Comparison of ENCODE assay signal across 8 mouse cellular contexts in the genomic region with DNA sequence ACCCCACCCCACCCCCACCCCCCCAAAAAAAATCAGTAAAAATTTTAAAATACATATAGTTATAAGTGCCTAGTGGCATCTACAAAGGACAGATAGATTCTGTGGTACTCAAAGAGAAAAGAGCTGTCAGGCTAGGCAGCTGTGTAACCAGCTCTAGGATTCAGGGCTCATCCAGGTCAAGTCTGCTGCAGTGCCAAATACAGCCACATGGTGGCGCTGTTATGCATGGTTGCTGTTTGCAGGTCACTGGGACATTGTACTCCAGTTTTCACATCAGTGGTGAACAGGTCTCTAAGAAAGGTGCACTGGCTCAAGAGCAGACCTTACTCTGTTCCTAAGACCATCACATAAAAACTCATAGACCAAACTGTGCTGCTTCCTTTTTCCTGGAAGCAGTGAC. TPM values are rescaled to one million over a fixed set of nuclear protein-coding genes. Genes with fewer than 3 reads are reported as not detected.
DNase-seq lines count a peak whose midpoint lies in the region; ATAC-seq and TF ChIP-seq lines count a peak whose summit lies in the region.

No protein-coding gene starts in this region.

- H3K9ac ChIP-seq in heart, postnatal 0 days (replicated peaks; ENCODE audit: low read depth, low read length), result no peak overlapping the region
- no peak overlapping the region for H3K9ac ChIP-seq in liver, embryonic 14.5 days (replicated peaks)
- H3K9ac ChIP-seq in neural tube, embryonic 11.5 days (ENCODE audit: low read length), result no peak overlapping the region
- H3K9ac ChIP-seq in stomach, postnatal 0 days (ENCODE audit: low read length), result no peak overlapping the region

- peak; percentile 52; the same call in 1 of the 2 replicates for ATAC-seq in heart, postnatal 0 days (ENCODE audit: insufficient read depth, low read depth)
- ATAC-seq in liver, embryonic 14.5 days (ENCODE audit: insufficient read depth), result peak; percentile 34; the same call in 1 of the 2 replicates
- peak; percentile 46; the same call in 1 of the 2 replicates for ATAC-seq in neural tube, embryonic 11.5 days (ENCODE audit: insufficient read depth, low FRiP score, low TSS enrichment)
- peak; percentile 56 for ATAC-seq in stomach, postnatal 0 days (ENCODE audit: low FRiP score, low TSS enrichment)

- H3K4me3 ChIP-seq in bone marrow macrophage, adult 2 months (ENCODE audit: insufficient read depth, low read length), result no peak overlapping the region
- H3K4me3 ChIP-seq in embryonic fibroblast, embryonic 13.5 days (ENCODE audit: insufficient read depth, low read length), result no peak overlapping the region
- H3K4me3 ChIP-seq in heart, postnatal 0 days (ENCODE audit: low read depth, low read length), result no peak overlapping the region
- H3K4me3 ChIP-seq in liver, embryonic 14.5 days (ENCODE audit: insufficient read depth in 1 of 2, low read depth in 2 of 2, low read length in 2 of 2), result no peak overlapping the region
- H3K4me3 ChIP-seq in neural tube, embryonic 11.5 days (ENCODE audit: low read depth, low read length), result no peak overlapping the region
- H3K4me3 ChIP-seq in stomach, postnatal 0 days (ENCODE audit: low read depth, low read length), result no peak overlapping the region

- H3K27me3 ChIP-seq in heart, postnatal 0 days (ENCODE audit: control insufficient read depth, insufficient read depth, low read length), result no peaks in the 10 kb centered on the region
- no peaks in the 10 kb centered on the region for H3K27me3 ChIP-seq in liver, embryonic 14.5 days (ENCODE audit: control insufficient read depth, insufficient read depth, low read length)
- no peaks in the 10 kb centered on the region for H3K27me3 ChIP-seq in neural tube, embryonic 11.5 days (ENCODE audit: control insufficient read depth, insufficient read depth, low read length)
- no peaks in the 10 kb centered on the region for H3K27me3 ChIP-seq in stomach, postnatal 0 days (ENCODE audit: control insufficient read depth, insufficient read depth, low read length)

- DNase-seq in CD4-positive helper T cell, adult 2 months (ENCODE audit: low read depth, low spot score), result peak; percentile 82
- DNase-seq in heart, postnatal 0 days (ENCODE audit: low spot score), result peak; percentile 56
- peak; percentile 91 to 97 for DNase-seq in kidney, postnatal 25 days
- DNase-seq in liver, embryonic 14.5 days (ENCODE audit: low read depth in 3 of 3, low spot score in 3 of 3), result peak; percentile 55 to 65 (median 56)
- DNase-seq in neural tube, embryonic 11.5 days (ENCODE audit: low spot score), result peak; percentile 90
- peak; percentile 92 for DNase-seq in stomach, postnatal 0 days (ENCODE audit: low spot score)

- TF ChIP-seq CTCF in bone marrow macrophage, adult 2 months (IDR thresholded peaks at IDR 0.05; ENCODE audit: low read depth, low read length), result peak; percentile 74
- TF ChIP-seq CTCF in embryonic fibroblast, embryonic 13.5 days (IDR thresholded peaks at IDR 0.05; ENCODE audit: borderline replicate concordance, insufficient read depth, low read length), result peak; percentile 95
- peak; percentile 98 for TF ChIP-seq CTCF in heart, postnatal 0 days (IDR thresholded peaks at IDR 0.05; ENCODE audit: low read depth)
- peak; percentile 99 for TF ChIP-seq CTCF in liver, embryonic 14.5 days (IDR thresholded peaks at IDR 0.05; ENCODE audit: low read depth)
- TF ChIP-seq CTCF in stomach, postnatal 0 days (IDR thresholded peaks at IDR 0.05; ENCODE audit: low read depth), result peak; percentile 98

- no peak for TF ChIP-seq POLR2A in bone marrow macrophage, adult 2 months (IDR thresholded peaks at IDR 0.05; ENCODE audit: borderline replicate concordance, low read depth, low read length)
- TF ChIP-seq POLR2A in embryonic fibroblast, embryonic 13.5 days (IDR thresholded peaks at IDR 0.05; ENCODE audit: low read depth, low read length), result no peak

- peaks cover 20% of the 10 kb centered on the region for H3K36me3 ChIP-seq in heart, postnatal 0 days (replicated peaks; ENCODE audit: control insufficient read depth, insufficient read depth, low read length)
- H3K36me3 ChIP-seq in liver, embryonic 14.5 days (replicated peaks; ENCODE audit: control insufficient read depth, insufficient read depth, low read depth), result peaks cover 20% of the 10 kb centered on the region
- H3K36me3 ChIP-seq in neural tube, embryonic 11.5 days (ENCODE audit: control insufficient read depth, insufficient read depth, low read length), result peaks cover 7% of the 10 kb centered on the region
- peaks cover 11% of the 10 kb centered on the region for H3K36me3 ChIP-seq in stomach, postnatal 0 days (ENCODE audit: control insufficient read depth, insufficient read depth, low read length)

- no peak for TF ChIP-seq EP300 in heart, postnatal 0 days (IDR thresholded peaks at IDR 0.05; ENCODE audit: low read depth)
- TF ChIP-seq EP300 in liver, embryonic 14.5 days (IDR thresholded peaks at IDR 0.05; ENCODE audit: low read depth), result no peak
- no peak for TF ChIP-seq EP300 in stomach, postnatal 0 days (optimal IDR thresholded peaks at IDR 0.05)

- H3K4me1 ChIP-seq in bone marrow macrophage, adult 2 months (ENCODE audit: control insufficient read depth, insufficient read depth, low read length), result peaks cover 55% of the 10 kb centered on the region
- 0 out of 2 replicates have a peak, but pooled peaks cover 4% of the 10 kb centered on the region for H3K4me1 ChIP-seq in embryonic fibroblast, embryonic 13.5 days (ENCODE audit: control insufficient read depth, insufficient read depth, low read length)
- peaks cover 15% of the 10 kb centered on the region; the same call in 1 of the 2 replicates for H3K4me1 ChIP-seq in heart, postnatal 0 days (ENCODE audit: control insufficient read depth, insufficient read depth)
- peaks cover 0 to 21% of the 10 kb centered on the region in 2 experiments; a peak in 2 of 4 replicates for H3K4me1 ChIP-seq in liver, embryonic 14.5 days (replicated peaks; ENCODE audit: control insufficient read depth in 2 of 2, insufficient read depth in 2 of 2, low read length in 1 of 2)
- no peaks in the 10 kb centered on the region for H3K4me1 ChIP-seq in neural tube, embryonic 11.5 days (ENCODE audit: control insufficient read depth, insufficient read depth, low read length)
- no peaks in the 10 kb centered on the region; the same call in 1 of the 2 replicates for H3K4me1 ChIP-seq in stomach, postnatal 0 days (replicated peaks; ENCODE audit: control insufficient read depth, insufficient read depth)

- 0% methylated on average over 1 of the region's 1 CpGs for WGBS in heart, postnatal 0 days
- WGBS in liver, embryonic 14.5 days (ENCODE audit: insufficient replicate concordance), result 0% methylated on average over 1 of the region's 1 CpGs
- 0% methylated on average over 1 of the region's 1 CpGs for WGBS in neural tube, embryonic 11.5 days
- 0% methylated on average over 1 of the region's 1 CpGs for WGBS in stomach, postnatal 0 days

- H3K4me2 ChIP-seq in heart, postnatal 0 days (ENCODE audit: low read depth, low read length), result no peak overlapping the region
- H3K4me2 ChIP-seq in liver, embryonic 14.5 days (ENCODE audit: low read depth), result no peak overlapping the region
- H3K4me2 ChIP-seq in neural tube, embryonic 11.5 days (ENCODE audit: low read depth), result no peak overlapping the region
- no peak overlapping the region for H3K4me2 ChIP-seq in stomach, postnatal 0 days (replicated peaks; ENCODE audit: low read depth)

- H3K9me3 ChIP-seq in heart, postnatal 0 days (replicated peaks; ENCODE audit: control insufficient read depth, low read length), result no peaks in the 10 kb centered on the region
- no peaks in the 10 kb centered on the region for H3K9me3 ChIP-seq in liver, embryonic 14.5 days (ENCODE audit: control insufficient read depth, low read length)
- H3K9me3 ChIP-seq in neural tube, embryonic 11.5 days (ENCODE audit: control insufficient read depth, low read length), result no peaks in the 10 kb centered on the region
- no peaks in the 10 kb centered on the region for H3K9me3 ChIP-seq in stomach, postnatal 0 days (ENCODE audit: control insufficient read depth, low read length)

- H3K27ac ChIP-seq in bone marrow macrophage, adult 2 months (ENCODE audit: insufficient read depth, low read depth, low read length), result no peak overlapping the region
- H3K27ac ChIP-seq in embryonic fibroblast, embryonic 13.5 days (ENCODE audit: insufficient read depth, low read length), result no peak overlapping the region
- no peak overlapping the region for H3K27ac ChIP-seq in heart, postnatal 0 days (ENCODE audit: low read depth)
- no peak overlapping the region for H3K27ac ChIP-seq in liver, embryonic 14.5 days
- no peak overlapping the region for H3K27ac ChIP-seq in neural tube, embryonic 11.5 days (ENCODE audit: low read depth, low read length)
- no peak overlapping the region for H3K27ac ChIP-seq in stomach, postnatal 0 days (replicated peaks)

RNA-seq across cellular contexts. Expression of a gene that starts 24.6 kb away (rescaled TPM):
- 0.40 TPM in 1 of 2 replicates, not detected in the other for polyA plus RNA-seq in bone marrow macrophage, adult 2 months (2012; ENCODE audit: insufficient read depth, insufficient read length, missing spikeins)
- polyA plus RNA-seq in embryonic fibroblast, embryonic 13.5 days (2011; ENCODE audit: insufficient read length, low read depth, missing spikeins), result 0.26 TPM in 1 of 2 replicates, not detected in the other
- 0.46 and 1.0 TPM in 2 replicates for total RNA-seq in heart, postnatal 0 days (2014; rRNA removed; ENCODE audit: low replicate concordance)
- 0.20 and 0.21 TPM in 2 replicates for polyA plus RNA-seq in heart, postnatal 0 days (2015; fragmentation: Nextera tagmentation; extraction: Ambion mirVana)
- polyA plus RNA-seq in liver, embryonic 14.5 days (2012; rRNA removed), result 0.18 and 0.23 TPM in 2 replicates
- 0.08 TPM in 1 of 2 replicates, not detected in the other for polyA plus RNA-seq in liver, embryonic 14.5 days (2014; fragmentation: Nextera tagmentation; extraction: Ambion mirVana)
- 1.5 and 1.6 TPM in 2 replicates for polyA plus RNA-seq in neural tube, embryonic 11.5 days (2014; fragmentation: Nextera tagmentation; extraction: Ambion mirVana)
- 0.07 and 0.22 TPM in 2 replicates for polyA plus RNA-seq in stomach, postnatal 0 days (2015; fragmentation: Nextera tagmentation; extraction: Ambion mirVana)

RNA-seq across cellular contexts. Expression of a gene that starts 49.0 kb away (rescaled TPM):
- 71.8 and 88.3 TPM in 2 replicates for polyA plus RNA-seq in bone marrow macrophage, adult 2 months (2012; ENCODE audit: insufficient read depth, insufficient read length, missing spikeins)
- polyA plus RNA-seq in embryonic fibroblast, embryonic 13.5 days (2011; ENCODE audit: insufficient read length, low read depth, missing spikeins), result 17.7 and 22.0 TPM in 2 replicates
- 15.6 and 30.2 TPM in 2 replicates for total RNA-seq in heart, postnatal 0 days (2014; rRNA removed; ENCODE audit: low replicate concordance)
- polyA plus RNA-seq in heart, postnatal 0 days (2015; fragmentation: Nextera tagmentation; extraction: Ambion mirVana), result 21.6 and 23.8 TPM in 2 replicates
- 22.0 and 22.9 TPM in 2 replicates for polyA plus RNA-seq in liver, embryonic 14.5 days (2012; rRNA removed)
- polyA plus RNA-seq in liver, embryonic 14.5 days (2014; fragmentation: Nextera tagmentation; extraction: Ambion mirVana), result 25.4 and 28.5 TPM in 2 replicates
- 118 and 125 TPM in 2 replicates for polyA plus RNA-seq in neural tube, embryonic 11.5 days (2014; fragmentation: Nextera tagmentation; extraction: Ambion mirVana)
- polyA plus RNA-seq in stomach, postnatal 0 days (2015; fragmentation: Nextera tagmentation; extraction: Ambion mirVana), result 38.1 and 38.8 TPM in 2 replicates
